Mouse (Mus musculus): ENCODE measurements around the gene Sh2b1. TPM values are rescaled to one million over a fixed set of nuclear protein-coding genes. Genes with fewer than 3 reads are reported as not detected.
"Not testable (repeated sequence)": the region's sequence is repeated elsewhere in the genome, so short reads cannot be mapped to it uniquely, and the experiment has no call there.

Sh2b1 gene
- total RNA-seq (2021) = 10 to 100 TPM; 55.3 to 59.5 TPM
- long read RNA-seq, experiment 1, partial matches to known transcripts = 8 of 25 reads
- long read RNA-seq, experiment 1, other reads (novel, unspliced or antisense) = 12 of 25 reads
- long read RNA-seq, experiment 2, partial matches to known transcripts = 8 of 25 reads
- long read RNA-seq, experiment 2, other reads (novel, unspliced or antisense) = 16 of 25 reads

DNA sequence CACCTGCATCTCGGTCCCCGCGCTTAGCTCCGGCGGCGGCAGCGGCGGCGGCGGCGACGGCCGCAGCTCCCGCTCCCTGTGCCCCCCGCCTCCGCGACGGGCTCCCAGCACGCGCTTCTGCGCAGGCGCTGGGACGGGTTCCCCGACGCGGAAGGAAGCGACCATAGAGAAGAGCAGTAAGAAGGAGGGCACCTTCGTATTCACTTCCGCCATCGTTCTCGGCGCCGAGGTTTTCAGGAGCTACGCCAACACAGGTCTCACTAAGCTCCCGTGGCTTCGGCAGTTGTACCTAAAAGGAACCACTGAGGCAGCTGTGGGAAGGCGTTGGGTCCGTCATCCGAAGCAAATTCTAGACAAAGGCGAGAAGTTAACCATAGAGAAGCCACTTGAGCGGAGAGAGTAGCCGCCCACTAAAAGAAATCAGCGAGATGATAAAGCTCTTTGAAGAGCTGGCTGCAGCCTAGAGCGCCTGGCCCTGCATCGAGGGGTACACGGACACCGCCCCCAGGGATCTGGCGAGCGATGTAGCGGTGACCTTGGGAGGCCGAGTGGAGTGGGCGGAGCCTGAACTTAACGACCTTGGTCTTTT, at the start of gene Sh2b1:
Gene Sh2b1 (minus strand): TSS at position 432 of the 589 bp plus-strand sequence.
- peak; percentile 89 to 93 for DNase-seq

DNA sequence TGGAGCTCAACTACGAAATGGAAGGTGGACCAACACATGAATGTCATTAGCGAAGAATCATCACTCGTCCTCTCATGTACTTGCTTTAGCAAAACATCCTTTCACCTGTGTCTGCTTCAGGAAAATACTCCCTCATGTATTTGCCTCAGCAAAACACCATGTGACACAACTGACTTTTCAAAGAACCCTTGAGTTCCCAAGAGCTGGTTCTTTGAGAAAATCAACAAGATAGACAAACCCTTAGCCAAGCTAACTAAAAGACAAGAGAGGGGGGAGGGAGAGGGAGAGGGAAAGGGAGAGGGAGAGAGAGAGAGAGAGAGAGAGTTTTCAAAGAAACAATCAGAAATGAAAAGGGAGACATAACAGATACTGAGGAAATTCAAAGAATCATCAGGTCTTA, 48.1 kb upstream of the Sh2b1 start:
- DNase-seq = no peak

DNA sequence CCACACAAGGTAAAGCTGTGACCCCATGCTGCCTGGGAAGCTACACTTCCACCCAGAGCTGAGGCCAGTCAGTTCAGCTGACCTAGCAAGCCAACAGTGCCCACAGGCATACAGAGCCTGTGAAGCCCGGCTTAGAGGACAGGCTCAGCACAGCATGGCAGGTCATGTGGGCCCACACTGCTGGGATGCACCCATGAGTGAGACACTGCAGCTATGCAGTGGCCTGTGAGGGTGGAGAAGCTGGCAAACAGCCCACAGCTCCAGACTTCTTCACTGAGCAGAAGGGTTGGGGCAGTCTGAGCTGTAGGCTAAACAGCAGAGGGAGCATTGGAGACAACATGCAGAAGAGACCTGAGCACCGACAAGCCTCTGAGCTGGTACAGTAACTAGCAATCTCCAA, 44.3 kb upstream of the Sh2b1 start:
- DNase-seq = peak in 1 of 2 experiments; percentile 57

DNA sequence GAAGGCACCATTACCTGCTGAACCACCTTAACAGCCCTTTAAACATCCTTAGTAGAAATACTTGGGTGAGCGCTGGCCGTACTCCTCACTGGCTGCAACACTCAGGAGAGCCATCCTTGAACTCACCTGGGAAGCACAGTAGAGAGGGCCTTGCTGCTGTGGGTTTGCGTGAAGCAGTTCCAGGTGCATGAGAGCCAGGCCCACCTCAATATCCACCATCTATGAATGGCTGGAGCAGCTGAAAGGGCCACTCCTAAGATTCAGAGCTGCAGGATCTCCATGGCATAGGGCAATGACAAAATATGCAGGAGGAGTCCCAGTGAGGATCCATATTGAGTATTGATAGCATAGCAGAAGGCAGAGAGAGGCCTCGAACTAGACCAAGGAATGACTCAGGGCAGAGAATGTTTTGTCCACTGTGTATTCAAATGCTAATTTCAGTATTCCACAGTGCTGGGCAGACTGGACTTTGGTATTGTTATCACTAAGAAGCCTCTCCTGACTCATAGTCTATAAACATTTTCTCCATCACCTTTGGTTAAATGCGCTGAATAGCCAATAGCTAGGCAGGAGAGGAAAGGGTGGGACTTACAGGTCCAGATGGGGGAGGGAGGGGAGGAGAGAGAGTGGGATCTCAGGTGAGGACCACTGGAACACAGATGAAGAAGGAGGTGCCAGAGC, 43.2 kb upstream of the Sh2b1 start:
- DNase-seq = no peak

DNA sequence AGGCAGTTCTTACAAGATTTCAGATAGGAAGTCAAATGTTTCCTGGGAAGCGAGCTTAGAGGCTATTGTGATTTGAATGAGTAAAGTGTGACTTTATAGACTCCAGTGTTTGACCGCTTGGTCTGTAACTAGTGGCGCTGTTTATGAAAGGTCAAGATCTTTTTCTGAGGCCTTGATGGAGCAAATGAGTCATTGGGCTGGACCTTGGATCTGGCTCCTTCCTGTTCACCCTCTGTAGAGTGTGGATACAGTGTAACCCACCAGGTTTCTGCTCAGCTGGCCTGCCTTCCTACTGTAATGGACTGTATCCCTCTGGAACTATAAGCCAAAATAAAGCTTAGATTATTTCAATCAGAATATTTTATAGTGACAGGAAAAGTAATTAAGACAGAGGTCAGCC, 36.1 kb upstream of the Sh2b1 start:
- peak; percentile 50 to 57 for DNase-seq

DNA sequence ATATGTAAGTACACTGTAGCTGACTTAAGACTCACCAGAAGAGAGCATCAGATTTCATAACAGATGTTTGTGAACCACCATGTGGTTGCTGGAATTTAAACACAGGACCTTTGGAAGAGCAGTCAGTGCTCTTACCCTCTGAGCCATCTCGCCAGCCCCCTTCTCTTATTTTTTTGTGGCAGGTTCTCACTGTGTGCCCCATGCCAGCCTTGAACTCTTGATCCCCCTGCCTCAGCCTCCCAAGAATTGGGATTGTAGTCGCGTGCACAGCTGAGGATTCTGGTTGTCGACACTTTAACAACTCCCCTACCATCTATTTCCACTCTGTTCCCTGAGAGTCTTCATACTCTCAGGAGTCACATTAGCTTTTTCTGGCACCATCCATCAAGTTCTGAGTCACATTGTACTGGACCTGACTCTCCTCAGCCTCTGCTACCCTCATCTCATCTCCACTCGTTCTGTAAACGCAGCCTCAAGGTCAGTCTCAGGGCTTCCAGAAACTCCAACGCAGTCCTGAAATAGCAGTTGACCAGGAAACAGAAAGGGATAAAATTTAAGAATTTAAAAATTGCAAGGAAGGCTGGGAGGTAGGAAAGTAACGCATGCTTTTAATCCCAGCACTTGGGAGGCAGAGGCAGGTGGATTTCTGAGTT, 32.0 kb upstream of the Sh2b1 start:
- peak; percentile 46 to 62 for DNase-seq

DNA sequence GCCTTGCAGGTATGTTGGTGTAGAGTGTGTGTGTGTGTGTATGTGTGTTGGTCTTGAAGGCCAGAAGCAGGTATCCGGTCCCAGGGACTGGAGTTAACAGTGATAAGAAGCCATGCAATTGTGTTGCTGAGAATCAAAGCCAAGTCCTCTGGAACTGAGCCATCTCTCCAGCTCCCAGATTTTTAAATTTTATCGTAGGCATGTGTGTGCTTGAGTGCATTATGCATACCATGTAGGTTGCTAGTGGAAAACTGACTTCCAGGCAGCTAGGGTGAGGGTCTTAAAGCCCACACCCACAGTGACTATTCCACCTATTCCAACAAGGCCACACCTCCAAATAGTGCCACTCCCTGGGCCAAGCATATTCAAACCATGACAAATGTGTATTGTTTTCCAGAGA, 29.7 kb upstream of the Sh2b1 start:
- no peak for DNase-seq

DNA sequence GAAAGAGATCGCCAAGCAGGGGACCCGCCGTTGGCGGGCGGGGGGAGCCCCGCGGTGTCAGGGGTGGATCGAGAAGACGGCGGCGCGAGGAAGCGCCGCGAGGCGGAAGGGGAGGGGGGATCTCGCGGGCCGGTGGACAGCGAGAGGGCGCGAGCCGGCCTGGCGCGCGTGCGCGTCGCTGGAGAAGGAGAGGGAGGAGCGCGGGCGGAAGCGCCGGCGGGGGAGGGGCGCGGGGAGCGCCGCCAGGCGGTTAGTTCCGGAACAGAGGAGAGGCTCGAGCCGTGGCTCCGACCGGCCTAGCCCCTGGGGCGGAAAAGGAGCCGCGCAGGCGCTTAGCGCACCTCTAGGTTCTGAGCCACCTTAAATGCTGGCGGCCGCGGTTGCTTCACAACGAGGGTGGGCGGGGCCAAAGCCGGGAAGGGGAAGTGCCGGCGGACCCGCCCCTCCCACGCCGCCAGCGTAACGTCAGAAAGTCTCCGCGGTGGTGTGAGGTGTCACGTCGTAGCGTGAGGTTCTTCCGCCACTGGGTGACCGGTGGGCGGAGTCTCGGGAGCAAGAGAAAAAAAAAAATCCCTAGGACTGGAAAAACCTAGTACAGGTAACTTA, 28.2 kb upstream of the Sh2b1 start, which contains the start of gene Atxn2l:
Gene Atxn2l (minus strand): TSS at position 165 of the 606 bp plus-strand sequence.
- peak; percentile 99 for DNase-seq

DNA sequence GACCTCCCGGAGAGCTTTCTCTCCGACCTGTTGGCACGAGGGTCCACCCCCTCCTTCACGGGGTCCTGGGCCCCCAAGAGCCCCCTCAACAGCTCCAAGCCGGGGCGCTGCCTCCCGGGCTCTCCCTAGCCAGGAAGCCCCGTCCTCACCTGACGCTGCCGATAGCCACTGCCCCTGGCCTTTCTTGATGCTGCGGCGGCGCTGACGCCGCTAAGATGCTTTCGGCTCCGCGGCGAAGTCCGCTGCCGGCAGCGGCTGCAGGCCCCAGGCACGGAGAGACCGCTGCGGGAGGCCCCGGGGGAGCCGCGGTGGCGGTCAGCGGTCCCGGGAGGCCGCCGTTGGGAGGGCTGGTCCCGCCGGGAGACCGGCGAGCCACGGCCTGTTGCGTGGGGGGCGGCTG, 27.5 kb upstream of the Sh2b1 start:
- no peak for DNase-seq

DNA sequence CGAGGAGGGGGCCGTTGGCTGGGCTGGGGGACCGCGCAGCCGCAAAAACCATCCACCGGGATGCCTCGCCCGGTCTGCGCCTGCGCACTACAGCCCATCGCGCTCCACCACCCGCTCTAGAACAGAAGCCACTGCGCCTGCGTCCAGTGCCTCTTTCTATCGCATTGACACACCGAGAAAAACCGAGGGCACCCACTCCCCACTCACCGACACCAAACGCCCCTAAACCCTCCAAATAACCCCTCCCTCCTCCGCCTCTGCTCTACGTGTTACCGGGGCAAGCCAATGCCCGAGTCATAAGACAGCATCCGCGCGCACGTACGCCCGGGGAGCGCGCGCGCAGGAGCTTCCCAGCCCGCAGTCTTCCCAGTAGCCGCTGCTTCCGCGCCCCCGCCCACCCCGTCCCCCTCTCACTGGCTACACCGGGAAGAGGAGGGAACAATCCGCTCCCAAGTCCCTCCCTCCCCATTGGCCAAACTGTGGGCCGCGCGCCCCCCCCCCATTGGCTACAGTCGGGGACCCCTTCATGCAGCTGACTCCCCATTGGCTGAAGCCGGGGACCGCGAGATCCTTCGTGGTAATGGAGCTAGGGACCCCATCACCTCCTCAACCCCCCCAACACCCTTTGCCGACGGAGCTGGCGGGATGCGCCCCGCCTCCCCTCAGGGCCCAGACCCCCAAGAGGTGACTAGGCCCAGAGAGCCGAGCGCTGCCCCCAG, 27.0 kb upstream of the Sh2b1 start:
- DNase-seq = peak; percentile 91 to 95

DNA sequence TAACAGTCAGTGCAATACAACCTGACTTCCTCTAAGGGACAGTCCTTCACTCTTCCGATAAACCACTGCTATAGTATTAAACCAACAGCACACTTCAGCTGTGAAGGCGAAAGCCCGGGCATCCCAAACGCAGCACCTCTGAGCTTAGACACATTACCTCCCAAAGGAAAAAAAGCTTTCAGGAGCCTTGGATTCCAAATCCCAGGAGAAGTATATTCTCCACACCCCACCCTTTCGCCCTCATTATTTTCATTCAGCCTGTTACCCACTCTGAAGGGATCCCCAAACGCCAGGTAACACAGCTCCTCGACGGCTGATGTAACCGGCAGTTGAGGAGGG, 26.4 kb upstream of the Sh2b1 start:
- no peak for DNase-seq

DNA sequence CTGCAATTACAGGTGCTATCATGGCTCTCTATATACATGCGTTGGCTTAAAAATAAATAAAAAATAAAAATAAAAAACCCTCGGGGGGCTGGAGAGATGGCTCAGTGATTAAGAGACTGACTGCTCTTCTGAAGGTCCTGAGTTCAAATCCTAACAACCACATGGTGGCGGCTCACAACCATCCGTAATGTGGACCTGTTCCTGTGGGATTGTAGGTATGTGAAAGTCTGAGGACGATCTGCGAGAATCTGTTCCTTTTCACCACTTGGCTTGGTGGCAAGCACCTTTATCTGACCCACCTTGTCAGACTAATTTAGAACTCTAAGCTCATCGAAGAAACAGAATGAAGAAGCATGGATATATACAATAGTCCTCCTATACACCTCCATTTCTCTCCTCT, 24.2 kb upstream of the Sh2b1 start:
- DNase-seq = no peak

DNA sequence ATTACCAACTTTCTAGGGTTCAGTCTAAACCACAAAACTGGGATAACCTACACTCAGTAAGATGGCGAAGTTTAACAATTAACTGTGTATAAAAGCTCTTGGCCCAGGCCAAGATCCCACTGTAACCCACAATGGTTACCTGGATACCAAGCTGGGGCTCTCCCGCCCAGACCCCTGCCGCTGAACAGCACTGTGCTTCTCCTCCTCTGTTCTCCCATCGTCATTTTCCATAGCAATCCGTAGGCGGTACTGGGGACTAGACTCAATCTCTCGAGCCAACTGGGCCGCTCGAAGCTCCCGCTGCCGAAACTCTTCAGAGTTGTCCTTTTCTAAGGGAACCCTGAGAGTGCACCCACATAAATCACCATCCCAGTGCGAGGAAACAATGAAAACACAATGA, 22.7 kb upstream of the Sh2b1 start:
- no peak for DNase-seq

DNA sequence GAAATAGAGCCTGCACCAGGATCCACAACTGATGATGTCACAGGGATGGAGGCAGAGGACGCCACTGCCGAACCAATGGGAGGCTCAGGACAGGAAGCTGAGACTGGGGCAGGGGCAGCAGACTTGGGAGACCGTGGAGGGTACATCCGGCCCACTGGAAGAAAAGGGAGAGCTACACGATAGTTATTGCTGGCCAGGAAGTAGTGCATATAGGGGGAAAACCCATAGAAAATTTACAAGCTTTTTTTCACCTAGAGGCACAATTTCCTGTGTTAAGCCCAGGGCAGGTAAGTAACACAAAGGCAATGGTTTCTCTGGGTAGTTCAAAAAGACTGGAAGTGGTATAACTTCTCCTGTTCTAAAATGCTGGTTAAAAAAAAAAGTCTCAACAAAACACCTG, 21.3 kb upstream of the Sh2b1 start:
- DNase-seq = no peak

DNA sequence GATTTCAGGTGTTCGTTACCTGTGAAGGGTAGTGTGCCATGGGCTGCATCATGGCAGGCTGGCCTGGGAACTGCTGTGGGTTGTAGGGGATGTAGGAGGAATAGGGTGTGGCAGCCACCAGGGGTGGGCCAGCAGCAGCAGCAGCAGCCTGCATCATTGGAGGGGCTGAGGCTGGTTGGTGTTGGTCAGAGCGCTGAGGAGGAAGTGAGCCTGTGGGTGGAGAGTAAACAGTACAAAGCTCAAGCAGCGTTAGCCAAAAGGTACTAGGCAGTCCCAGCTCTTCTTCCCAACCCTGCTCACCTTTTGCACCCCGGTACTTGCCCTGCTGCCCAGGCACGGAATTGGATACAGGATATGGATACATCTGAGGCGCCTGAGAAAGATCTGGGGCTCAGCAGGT, 18.9 kb upstream of the Sh2b1 start:
- DNase-seq = no peak

DNA sequence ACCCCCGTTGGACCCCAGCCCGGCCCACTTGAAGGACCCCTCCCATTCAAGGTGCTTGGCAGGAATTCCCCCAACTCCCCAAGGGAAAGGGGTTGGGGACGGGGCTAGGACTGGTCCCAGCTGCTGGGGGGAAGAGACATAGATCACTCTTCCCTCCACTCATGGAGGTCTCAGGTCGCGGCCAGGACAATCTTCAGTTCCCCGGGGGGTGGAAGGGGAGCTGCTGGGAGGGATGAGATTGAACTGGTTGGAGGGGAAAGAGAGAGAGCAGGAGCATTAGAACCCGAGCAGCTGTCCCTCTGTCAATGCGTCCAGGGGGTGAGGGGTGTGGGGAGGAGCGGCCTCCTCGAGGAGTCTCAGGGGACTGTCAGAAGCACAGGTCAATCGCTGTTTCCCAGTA, 16.7 kb upstream of the Sh2b1 start:
- DNase-seq = no peak

DNA sequence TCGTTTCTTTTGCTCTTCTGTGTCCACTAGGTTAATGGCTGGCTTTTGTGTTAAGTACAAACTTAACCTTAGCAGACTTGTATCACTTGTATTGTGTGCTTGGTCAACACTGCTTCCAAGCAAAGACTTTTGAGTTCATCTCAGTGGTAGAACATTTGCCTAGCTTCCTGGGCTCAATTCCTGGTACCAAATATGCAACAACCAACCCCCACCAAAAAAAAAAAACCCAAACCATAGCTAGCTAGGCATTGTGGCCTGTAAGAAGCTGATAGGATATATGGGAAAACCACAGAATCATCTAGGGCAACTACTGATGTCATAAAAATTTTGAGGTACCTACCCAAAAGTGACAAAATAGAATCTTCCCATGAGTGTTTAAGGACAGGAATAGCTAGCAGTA, 15.8 kb upstream of the Sh2b1 start:
- no peak for DNase-seq

DNA sequence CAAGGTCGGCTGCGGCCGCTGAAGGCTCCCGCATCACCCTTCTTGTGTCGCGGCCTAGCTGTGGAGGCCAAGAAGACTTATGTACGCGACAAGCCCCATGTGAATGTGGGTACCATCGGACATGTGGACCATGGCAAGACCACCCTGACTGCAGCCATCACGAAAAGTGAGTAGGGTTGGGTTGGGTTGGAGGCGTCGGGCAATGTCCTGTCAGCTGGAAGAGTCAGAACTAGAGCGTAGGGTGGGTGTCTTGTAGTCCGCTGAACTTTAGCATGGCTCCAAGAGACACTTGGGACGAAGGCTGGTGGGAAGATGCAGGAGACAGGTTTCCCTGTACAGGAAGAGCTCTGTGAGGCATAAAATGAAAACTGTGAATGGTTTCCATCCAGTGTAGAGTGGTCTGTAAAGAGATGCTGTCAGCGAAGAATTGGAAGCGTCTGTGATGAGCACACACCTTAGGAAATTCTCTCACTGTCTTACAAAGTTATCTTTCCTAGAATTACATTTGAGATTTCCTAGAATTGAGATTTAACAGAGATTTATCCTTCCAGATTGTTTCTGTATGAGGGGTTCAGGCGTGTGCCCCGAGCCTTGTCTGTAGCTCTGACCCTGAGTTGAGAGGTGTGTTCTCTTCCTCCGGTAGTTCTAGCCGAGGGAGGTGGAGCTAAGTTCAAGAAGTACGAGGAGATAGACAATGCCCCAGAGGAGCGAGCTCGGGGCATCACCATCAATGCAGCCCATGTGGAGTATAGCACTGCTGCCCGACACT, 12.6 kb upstream of the Sh2b1 start:
- DNase-seq = not testable (repeated sequence)

DNA sequence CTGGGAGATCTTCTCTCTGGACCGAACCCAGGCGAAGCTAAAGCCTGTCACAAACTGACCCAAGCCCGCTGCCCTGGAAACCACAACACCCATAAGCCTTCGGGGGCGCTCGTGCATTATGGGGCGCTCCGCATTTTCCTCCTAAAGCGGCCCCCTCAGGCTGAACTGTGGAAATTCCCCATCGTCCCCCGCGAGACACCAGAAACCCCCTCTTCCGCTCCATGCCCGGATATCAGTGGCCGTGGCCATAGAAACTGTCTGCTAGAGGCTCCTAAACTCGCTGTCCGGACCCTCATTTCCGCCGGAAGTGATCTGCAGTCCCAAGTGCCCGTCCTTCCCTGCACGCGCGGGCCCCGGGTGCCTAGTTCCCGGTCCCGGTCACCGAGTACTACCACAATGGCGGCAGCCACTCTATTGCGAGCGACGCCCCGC, 11.8 kb upstream of the Sh2b1 start, which contains the start of gene Tufm:
Gene Tufm (plus strand): TSS at position 310 of the 432 bp plus-strand sequence.
- peak; percentile 97 to 98 for DNase-seq

DNA sequence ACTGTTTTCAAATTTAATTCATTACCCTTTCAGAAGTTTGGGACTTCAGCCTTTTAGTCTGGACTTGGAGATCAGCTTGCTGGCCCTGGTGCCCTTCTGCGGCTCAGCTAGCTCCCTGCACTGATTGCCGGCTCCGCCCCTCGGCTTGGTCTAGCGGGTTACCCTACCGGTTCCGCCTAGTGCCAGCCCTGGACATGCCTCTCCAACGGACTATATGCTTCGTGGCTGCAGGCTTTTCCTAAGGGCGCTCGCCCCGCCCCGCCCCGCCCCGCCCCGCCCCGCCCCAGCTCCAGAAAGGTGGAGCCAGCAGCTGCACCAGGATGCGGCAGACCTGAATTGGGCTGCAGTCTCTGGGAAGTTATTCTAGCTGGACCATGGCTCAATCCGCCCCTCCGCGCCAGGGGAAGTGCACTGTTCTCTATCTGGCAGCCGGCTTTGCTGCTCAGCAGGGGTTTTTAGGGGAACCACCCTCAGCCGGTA, 7.2 kb upstream of the Sh2b1 start:
- peak; percentile 95 for DNase-seq

DNA sequence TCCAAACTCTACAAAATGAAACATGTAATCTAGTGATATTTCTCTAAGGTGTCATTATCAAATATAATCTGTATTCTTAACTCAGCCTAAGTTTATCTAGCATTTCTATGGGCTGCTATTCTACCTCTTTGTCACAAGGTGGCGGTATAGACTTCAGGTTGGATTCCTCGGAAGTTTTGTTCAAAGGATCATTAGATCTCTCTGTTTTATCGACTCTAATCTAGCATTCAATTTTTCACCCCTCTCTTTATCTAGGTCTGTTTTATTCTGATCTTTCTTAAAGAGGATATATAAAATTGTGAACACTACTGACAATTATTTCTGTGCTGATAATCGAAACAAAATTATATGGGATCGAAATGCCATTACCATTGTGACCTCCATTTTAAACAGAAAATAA, 6.5 kb upstream of the Sh2b1 start:
- no peak for DNase-seq
